Mouse (Mus musculus) erythroblast, adult 5-6 weeks (primary cell): ENCODE results near the gene Wfdc15b. TPM values are rescaled to one million over a fixed set of nuclear protein-coding genes. Genes with fewer than 3 reads are reported as not detected.
"Not testable (repeated sequence)": the region's sequence is repeated elsewhere in the genome, so short reads cannot be mapped to it uniquely, and the experiment has no call there.

Source experiments
- ATAC-seq: replicated peaks from 2 replicates; pipeline ENCODE4 v1.8.0; 2016; ENCODE audit warnings: moderate number of reproducible peaks, mild to moderate bottlenecking, moderate TSS enrichment, inconsistent platforms; ENCODE audit not compliant: poor library complexity, low FRiP score, severe bottlenecking
- total RNA-seq, 2 experiments: library from RNA; stranded (forward) in 1 of 2; stranded (reverse) in 1 of 2; fragments of 150-400 nt in 1 of 2; fragments of 200-764, 138-1000 nt in 1 of 2; gene quantifications; 2 replicates each; pipeline versions ENCODE4 v1.2.3 to v1.2.4; 2015 to 2017; ENCODE audit warnings: low replicate concordance in 2 of 2

Gene Wfdc15b
- total RNA-seq (2015; ENCODE audit: low replicate concordance) = not detected in 2 replicates
- total RNA-seq (2017; ENCODE audit: low replicate concordance) = not detected in 2 replicates

GRCm38 (mm10) chr2:164221522-164221921, at the start of gene Wfdc15b:
TSS of gene Wfdc15b (minus strand) at chr2:164221660.
- no peak for ATAC-seq

GRCm38 (mm10) chr2:164256540-164256939, 35.1 kb upstream of the Wfdc15b start, which contains the start of gene Svs3b:
TSS of gene Svs3b (minus strand) at chr2:164256640.
- not testable (repeated sequence) for ATAC-seq

- no peak for ATAC-seq
Observed at GRCm38 (mm10) chr2:164238366-164238765, 16.9 kb upstream of the Wfdc15b start, which contains the start of gene Svs2. TSS of gene Svs2 (minus strand) at chr2:164238466.

- no peak for ATAC-seq
Observed at GRCm38 (mm10) chr2:164232671-164233070, 11.2 kb upstream of the Wfdc15b start.

- no peak for ATAC-seq
Observed at GRCm38 (mm10) chr2:164228361-164229070, 7.1 kb upstream of the Wfdc15b start.

GRCm38 (mm10) chr2:164219295-164219694, 2.2 kb downstream of the Wfdc15b start:
- ATAC-seq = no peak

- ATAC-seq = no peak
Observed at GRCm38 (mm10) chr2:164212711-164213110, 8.7 kb downstream of the Wfdc15b start.

- no peak for ATAC-seq
Observed at GRCm38 (mm10) chr2:164210892-164211291, 10.6 kb downstream of the Wfdc15b start.

GRCm38 (mm10) chr2:164206676-164207075, 14.8 kb downstream of the Wfdc15b start:
- no peak for ATAC-seq

GRCm38 (mm10) chr2:164206011-164206410, 15.4 kb downstream of the Wfdc15b start:
- not testable (repeated sequence) for ATAC-seq

- no peak for ATAC-seq
Observed at GRCm38 (mm10) chr2:164199626-164200327, 21.7 kb downstream of the Wfdc15b start, which contains the start of gene Wfdc15a. TSS of gene Wfdc15a (minus strand) at chr2:164200130.

GRCm38 (mm10) chr2:164196700-164196990, 24.8 kb downstream of the Wfdc15b start:
- ATAC-seq = no peak

- ATAC-seq = no peak
Observed at GRCm38 (mm10) chr2:164195971-164196699, 25.3 kb downstream of the Wfdc15b start.

- ATAC-seq = no peak
Observed at GRCm38 (mm10) chr2:164194959-164195630, 26.4 kb downstream of the Wfdc15b start.

GRCm38 (mm10) chr2:164192279-164192678, 29.2 kb downstream of the Wfdc15b start:
- no peak for ATAC-seq

- ATAC-seq = no peak
Observed at GRCm38 (mm10) chr2:164190576-164190975, 30.9 kb downstream of the Wfdc15b start, which contains the start of gene Wfdc12. TSS of gene Wfdc12 (minus strand) at chr2:164190608.

GRCm38 (mm10) chr2:164188722-164189121, 32.7 kb downstream of the Wfdc15b start:
- peak; percentile 73; the same call in 1 of the 2 replicates for ATAC-seq

- ATAC-seq = no peak
Observed at GRCm38 (mm10) chr2:164184145-164184719, 37.2 kb downstream of the Wfdc15b start.

- no peak for ATAC-seq
Observed at GRCm38 (mm10) chr2:164183340-164183739, 38.1 kb downstream of the Wfdc15b start.
